Comparison of ENCODE assay signal across 14 mouse cellular contexts in the genomic region with DNA sequence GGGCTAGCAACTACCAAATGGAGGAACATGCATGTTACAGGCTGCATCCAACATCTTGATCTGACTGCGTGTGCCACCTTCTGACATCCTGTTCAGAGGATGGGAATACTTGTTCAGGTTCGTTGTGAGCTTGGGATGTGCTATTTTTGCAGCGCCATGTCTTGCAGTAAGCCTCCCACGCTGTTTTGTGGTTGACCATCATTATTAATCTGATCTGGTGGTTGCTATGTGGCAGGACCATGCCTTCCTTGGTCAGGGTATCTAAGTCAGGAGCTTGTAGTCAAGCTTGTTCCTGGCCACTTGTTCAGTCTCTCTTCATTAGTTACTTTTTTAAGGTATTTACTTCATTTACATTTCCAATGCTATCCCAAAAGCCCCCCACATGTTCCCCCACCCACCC. TPM values are rescaled to one million over a fixed set of nuclear protein-coding genes. Genes with fewer than 3 reads are reported as not detected.
"Had no signal": no experiment of that assay in that cellular context is flagged by ENCODE, and none has a peak within 500 bp of the region (broad histone marks: within the 10 kb centered on the region; RNA-seq: fewer than 3 reads in every experiment).

No protein-coding gene starts in this region.

- DNase-seq: kidney, adult 9 months; kidney, postnatal 4 days; lung, adult 2 months; lung, postnatal 36 days; midbrain, embryonic 14.5 days; thymus, postnatal 4 days had no signal

- H3K4me3 ChIP-seq: limb, embryonic 10.5 days; liver, embryonic 15.5 days; midbrain, embryonic 10.5 days; neural tube, embryonic 12.5 days had no signal

- H3K27ac ChIP-seq: kidney, postnatal 0 days; liver, embryonic 15.5 days; midbrain, embryonic 10.5 days; neural tube, embryonic 12.5 days had no signal

- ATAC-seq: lung, postnatal 0 days had no signal

- H3K9me3 ChIP-seq: limb, embryonic 10.5 days; liver, embryonic 15.5 days; midbrain, embryonic 10.5 days; neural tube, embryonic 12.5 days had no signal

- H3K4me2 ChIP-seq: liver, embryonic 11.5 days; liver, embryonic 15.5 days; neural tube, embryonic 12.5 days had no signal

- H3K27me3 ChIP-seq: liver, embryonic 15.5 days; neural tube, embryonic 12.5 days had no signal

- H3K9ac ChIP-seq: liver, embryonic 15.5 days; neural tube, embryonic 12.5 days had no signal

- H3K4me1 ChIP-seq: liver, embryonic 15.5 days; midbrain, embryonic 10.5 days; neural tube, embryonic 12.5 days had no signal

- H3K36me3 ChIP-seq: limb, embryonic 10.5 days; liver, embryonic 15.5 days; midbrain, embryonic 10.5 days; neural tube, embryonic 12.5 days had no signal

RNA-seq across cellular contexts. Expression of gene Adamtsl3, which starts 24.7 kb away (rescaled TPM):
- total RNA-seq: neutrophil, adult 5-6 weeks had no signal
- polyA plus RNA-seq: midbrain, embryonic 10.5 days had no signal
